Mouse (Mus musculus) stomach, embryonic 14.5 days (tissue): ENCODE measurements around the gene Tmem59l. TPM values are rescaled to one million over a fixed set of nuclear protein-coding genes. Genes with fewer than 3 reads are reported as not detected.

ENCODE experiments used
- ATAC-seq: fragments of 200-750 bp; cut with Nextera tagmentation; 2 replicates; pipeline ENCODE4 v1.8.0; 2017; ENCODE audit warnings: low read depth, moderate TSS enrichment; ENCODE audit not compliant: insufficient number of reproducible peaks, insufficient read depth, low FRiP score
- H3K27ac ChIP-seq: fragments of 300-500 bp; sonication (generic); 2 replicates; pipeline ENCODE4 v1.5.1; 2014; ENCODE audit warnings: mild to moderate bottlenecking, low read length, moderate library complexity, mixed read lengths
- H3K27me3 ChIP-seq: fragments of 300-500 bp; sonication (generic); 2 replicates; pipeline ENCODE4 v1.6.1; 2014; ENCODE audit warnings: low read length, control low read depth, mixed read lengths; ENCODE audit not compliant: control insufficient read depth, insufficient read depth
- H3K36me3 ChIP-seq: fragments of 300-500 bp; sonication (generic); 2 replicates; pipeline ENCODE4 v1.6.1; 2014; ENCODE audit warnings: mild to moderate bottlenecking, control low read depth, low read length, moderate library complexity, mixed read lengths; ENCODE audit not compliant: control insufficient read depth, insufficient read depth
- H3K4me1 ChIP-seq: fragments of 300-500 bp; sonication (generic); 2 replicates; pipeline ENCODE4 v1.6.1; 2014; ENCODE audit warnings: low read length, control low read depth, mixed read lengths; ENCODE audit not compliant: control insufficient read depth, insufficient read depth
- H3K4me2 ChIP-seq: fragments of 300-500 bp; sonication (generic); replicated peaks from 2 replicates; pipeline ENCODE4 v1.6.1; 2014; ENCODE audit warnings: low read depth, low read length, control low read depth
- H3K4me3 ChIP-seq: fragments of 300-500 bp; sonication (generic); 2 replicates; pipeline ENCODE4 v1.5.1; 2014; ENCODE audit warnings: low read depth, low read length, control low read depth
- H3K9ac ChIP-seq: fragments of 300-500 bp; sonication (generic); replicated peaks from 2 replicates; pipeline ENCODE4 v1.6.1; 2014; ENCODE audit warnings: low read depth, mild to moderate bottlenecking, control low read depth, low read length, moderate library complexity, mixed read lengths
- H3K9me3 ChIP-seq: fragments of 300-500 bp; sonication (generic); 2 replicates; pipeline ENCODE4 v1.6.1; 2016; ENCODE audit warnings: low read depth, low read length, control low read depth; ENCODE audit not compliant: control insufficient read depth
- WGBS: fragments of 180-500 bp; shearing (Covaris S2); extraction: QIAGEN DNeasy Blood & Tissue Kit; methylation state at CpG from one replicate; pipeline ENCODE4 v1.1.7; 2014; 5-methylcytosine and 5-hydroxymethylcytosine counted together
- polyA plus RNA-seq: library from polyadenylated mRNA; unstranded; fragments of >200 nt; fragmentation: Nextera tagmentation; extraction: Ambion mirVana; gene quantifications from 2 replicates; pipeline ENCODE4 v1.2.1, GENCODE M21; 2014

The Tmem59l gene
- polyA plus RNA-seq, 1 experiment from 2014 or later, result 6.4 TPM

DNA sequence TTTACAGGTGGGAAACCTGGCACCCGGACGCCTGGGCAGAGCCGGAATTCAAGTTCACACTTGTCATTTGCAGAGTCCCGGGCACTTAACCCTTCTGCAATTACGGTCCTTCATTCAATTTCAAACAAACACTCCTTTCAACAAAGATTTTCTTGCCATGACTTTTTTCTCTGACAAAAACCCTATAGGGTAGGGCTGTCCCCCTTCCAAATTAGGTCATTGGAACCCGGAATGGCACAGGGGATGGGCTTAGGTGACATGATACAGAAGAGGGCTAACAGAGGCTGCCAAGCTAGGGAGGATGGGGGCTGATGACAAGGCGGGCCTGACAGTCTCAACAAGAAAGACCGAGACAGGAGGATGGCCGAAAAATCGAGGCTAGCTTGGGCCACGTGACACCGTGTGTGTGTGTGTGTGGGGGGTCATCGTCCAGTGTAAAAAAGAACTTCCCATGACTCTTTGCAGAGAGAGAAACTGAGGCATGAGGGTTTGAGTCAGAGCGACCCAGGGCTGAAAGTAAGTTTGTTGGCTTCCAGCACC, 1.8 kb upstream of the Tmem59l start:
- peaks cover 30% of the 10 kb centered on the region for H3K4me1 ChIP-seq
- peak overlapping the region; percentile 26 for H3K4me3 ChIP-seq
- H3K27ac ChIP-seq, result no peak overlapping the region
- no peak for ATAC-seq
- H3K4me2 ChIP-seq, result peak overlapping the region; percentile 51
- no peak overlapping the region for H3K9ac ChIP-seq
- WGBS, result 3% methylated on average over 14 of the region's 14 CpGs
- peaks cover 84% of the 10 kb centered on the region for H3K27me3 ChIP-seq
- no peaks in the 10 kb centered on the region for H3K36me3 ChIP-seq
- H3K9me3 ChIP-seq, result no peaks in the 10 kb centered on the region

DNA sequence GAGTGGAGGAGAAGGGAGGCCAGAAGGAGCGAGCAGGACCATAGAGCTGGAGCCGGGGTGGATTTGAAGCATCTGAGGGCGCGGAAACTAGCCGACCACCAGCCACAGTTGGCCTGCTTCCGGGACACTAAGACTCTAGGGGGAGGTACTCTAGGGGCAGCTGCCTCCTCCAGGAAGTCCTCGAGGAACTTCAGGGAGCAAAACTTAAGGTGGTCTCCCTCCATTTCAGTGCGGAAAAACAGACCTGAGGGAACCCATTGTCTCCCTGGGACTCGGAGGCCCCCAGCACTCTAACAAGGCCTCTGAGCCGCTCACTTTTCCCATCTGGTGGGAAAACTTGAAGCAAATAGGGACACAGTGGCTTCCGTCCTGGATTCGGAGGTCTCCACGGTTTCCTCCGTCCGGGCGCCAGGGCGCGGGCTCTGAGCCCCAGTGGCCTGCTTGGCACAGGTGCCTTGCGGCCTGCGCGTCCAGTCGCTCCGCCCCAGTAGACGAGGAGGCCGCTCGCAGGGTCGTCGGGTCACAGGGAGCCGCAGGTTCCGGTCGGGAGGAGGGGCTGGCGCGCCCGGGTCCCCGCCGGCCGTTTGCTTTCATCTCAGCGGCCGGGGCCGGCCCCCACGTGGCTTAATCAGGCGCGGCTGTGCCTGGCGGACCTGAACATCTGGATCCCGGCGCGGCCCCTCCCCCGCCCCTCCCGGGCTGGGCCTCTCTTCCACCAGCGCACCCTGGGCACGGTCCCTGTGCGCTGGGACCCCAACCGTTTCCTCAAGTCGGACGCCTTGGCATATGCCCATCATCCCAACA, 1.0 kb upstream of the Tmem59l start:
- peak overlapping the region; percentile 26 for H3K4me3 ChIP-seq
- H3K27ac ChIP-seq, result no peak overlapping the region
- 4% methylated on average over 55 of the region's 55 CpGs for WGBS
- H3K27me3 ChIP-seq, result peaks cover 76% of the 10 kb centered on the region
- peak; percentile 16; the same call in 1 of the 2 replicates for ATAC-seq
- H3K36me3 ChIP-seq, result no peaks in the 10 kb centered on the region
- no peak overlapping the region for H3K9ac ChIP-seq
- H3K4me2 ChIP-seq, result peak overlapping the region; percentile 46
- H3K4me1 ChIP-seq, result peaks cover 25% of the 10 kb centered on the region
- no peaks in the 10 kb centered on the region for H3K9me3 ChIP-seq

DNA sequence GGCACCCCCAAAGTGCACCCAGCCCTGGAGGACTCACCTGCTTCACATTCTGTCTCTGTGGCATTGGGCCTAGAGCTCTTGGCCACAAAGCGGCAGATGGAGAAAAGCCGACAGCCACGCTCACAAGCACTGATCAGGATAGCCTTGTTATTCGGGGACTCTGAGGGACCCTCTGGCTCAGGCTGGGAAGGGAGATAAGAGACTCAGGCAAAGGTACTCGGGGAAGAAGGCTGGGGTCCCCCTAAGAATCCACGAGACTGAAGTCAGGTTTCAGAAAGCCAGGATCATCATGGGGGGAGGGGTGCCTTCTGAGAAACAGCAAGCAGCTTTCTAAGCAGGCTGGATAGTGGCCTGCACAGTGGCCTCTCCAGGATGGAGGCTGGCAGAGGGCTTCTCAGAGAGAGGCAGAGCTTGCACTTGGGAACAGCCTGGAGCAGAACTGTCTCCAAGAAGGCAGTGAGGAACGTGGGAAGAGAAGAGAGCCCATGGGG, 922 bp downstream of the Tmem59l start:
- no peak overlapping the region for H3K27ac ChIP-seq
- no peak overlapping the region for H3K4me2 ChIP-seq
- H3K4me1 ChIP-seq, result peaks cover 18% of the 10 kb centered on the region
- 54% methylated on average over 7 of the region's 7 CpGs for WGBS
- no peaks in the 10 kb centered on the region for H3K9me3 ChIP-seq
- peaks cover 57% of the 10 kb centered on the region for H3K27me3 ChIP-seq
- no peak for ATAC-seq
- no peak overlapping the region for H3K4me3 ChIP-seq
- H3K36me3 ChIP-seq, result no peaks in the 10 kb centered on the region
- no peak overlapping the region for H3K9ac ChIP-seq

DNA sequence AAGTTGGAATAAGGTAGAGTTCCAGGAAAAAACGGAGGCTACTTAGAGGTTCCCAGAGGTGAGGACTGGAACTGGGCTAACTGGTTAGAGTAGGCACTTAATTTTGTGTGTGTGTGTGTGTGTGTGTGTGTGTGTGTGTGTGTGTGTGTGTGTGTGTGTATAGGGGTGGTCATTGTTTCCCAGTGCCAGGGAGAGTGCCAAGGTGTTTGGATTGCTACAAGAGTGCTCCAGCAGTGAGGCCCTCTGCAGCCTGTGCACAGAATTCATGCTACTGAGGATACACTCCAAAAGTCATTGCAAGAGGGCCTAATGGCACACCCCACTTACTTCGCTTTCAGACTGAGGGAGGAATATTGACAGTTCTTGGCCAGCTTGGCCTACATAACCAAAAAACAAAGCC, 4.2 kb downstream of the Tmem59l start:
- no peak for ATAC-seq
- 56% methylated on average over 2 of the region's 2 CpGs for WGBS

DNA sequence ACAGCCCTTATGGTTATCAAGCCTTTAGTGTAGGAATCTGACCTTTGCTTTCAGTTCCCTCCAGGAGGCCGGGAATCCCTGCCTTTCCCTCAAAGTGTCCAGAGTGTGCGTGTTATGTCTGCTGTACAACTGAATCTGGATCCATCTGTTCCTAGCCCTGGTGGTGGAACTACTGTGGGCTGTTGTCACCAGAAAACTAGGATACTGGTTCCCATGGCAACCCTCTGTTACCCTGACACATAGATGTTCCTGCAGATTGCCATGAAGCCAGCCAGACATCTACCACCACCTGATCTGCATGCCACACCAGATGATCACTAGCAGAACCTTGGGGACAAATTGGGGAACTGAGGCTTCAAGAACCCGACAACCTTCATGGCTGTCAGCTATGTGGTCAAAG, 5.2 kb downstream of the Tmem59l start:
- no peak for ATAC-seq
- Histone ChIP-seq H3K9ac (no peak overlapping the region), H3K4me2 (no peak overlapping the region), H3K4me1 (0 out of 2 replicates have a peak, but pooled peaks cover 6% of the 10 kb centered on the region), H3K9me3 (no peaks in the 10 kb centered on the region), H3K27ac (no peak overlapping the region), H3K4me3 (no peak overlapping the region), H3K36me3 (no peaks in the 10 kb centered on the region), H3K27me3 (peaks cover 18% of the 10 kb centered on the region)
- WGBS, result 68% methylated on average over 3 of the region's 3 CpGs

More for the DNA sequence above, 4.2 kb downstream of the Tmem59l start:
- Histone ChIP-seq H3K36me3 (no peaks in the 10 kb centered on the region), H3K27ac (no peak overlapping the region), H3K4me2 (no peak overlapping the region), H3K4me3 (no peak overlapping the region), H3K27me3 (peaks cover 25% of the 10 kb centered on the region), H3K4me1 (no peaks in the 10 kb centered on the region; the same call in 1 of the 2 replicates), H3K9ac (no peak overlapping the region), H3K9me3 (no peaks in the 10 kb centered on the region)

DNA sequence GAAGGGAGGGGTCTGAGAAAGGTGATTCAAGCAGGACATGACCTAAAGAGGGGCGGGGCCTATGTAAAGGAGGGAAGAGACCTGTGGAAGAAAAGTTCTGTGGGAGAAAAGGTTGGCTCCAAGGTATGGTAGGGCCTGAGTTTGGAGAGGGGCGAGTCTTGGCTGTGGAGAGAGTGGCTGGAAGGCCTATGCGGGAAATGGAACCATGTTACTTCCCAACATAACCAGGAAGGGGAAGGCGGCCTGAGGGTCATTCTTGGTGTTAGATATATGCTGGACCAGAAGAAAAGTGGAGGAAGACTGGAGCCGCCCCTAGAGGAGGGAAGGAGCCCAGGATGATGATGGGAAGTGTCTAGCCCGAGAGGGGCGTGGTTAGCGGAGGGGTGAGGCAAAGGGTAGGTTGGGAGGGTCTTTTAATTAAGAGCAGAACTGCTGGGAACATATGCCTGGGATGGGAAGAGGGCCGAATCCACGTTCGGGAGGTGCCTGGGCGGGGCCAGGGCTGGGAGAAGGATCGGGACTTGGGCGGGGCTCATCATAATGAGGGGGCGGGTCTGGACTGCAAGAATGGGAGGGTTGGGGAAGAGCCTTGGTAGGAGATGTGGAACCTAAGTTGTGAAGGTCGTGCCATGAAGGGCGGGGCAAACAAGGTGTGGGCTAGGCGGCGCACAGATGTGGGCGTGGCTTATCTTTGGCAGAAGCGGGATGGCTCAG, 9.7 kb downstream of the Tmem59l start:
- Histone ChIP-seq H3K36me3 (no peaks in the 10 kb centered on the region), H3K27me3 (no peaks in the 10 kb centered on the region), H3K9ac (no peak overlapping the region), H3K4me3 (peak overlapping the region; percentile 92), H3K9me3 (no peaks in the 10 kb centered on the region), H3K4me2 (peak overlapping the region; percentile 95), H3K27ac (peak overlapping the region; percentile 7; the same call in 1 of the 2 replicates), H3K4me1 (peaks cover 14% of the 10 kb centered on the region; the same call in 1 of the 2 replicates)
- 3% methylated on average over 21 of the region's 21 CpGs for WGBS
- ATAC-seq, result peak; percentile 43

DNA sequence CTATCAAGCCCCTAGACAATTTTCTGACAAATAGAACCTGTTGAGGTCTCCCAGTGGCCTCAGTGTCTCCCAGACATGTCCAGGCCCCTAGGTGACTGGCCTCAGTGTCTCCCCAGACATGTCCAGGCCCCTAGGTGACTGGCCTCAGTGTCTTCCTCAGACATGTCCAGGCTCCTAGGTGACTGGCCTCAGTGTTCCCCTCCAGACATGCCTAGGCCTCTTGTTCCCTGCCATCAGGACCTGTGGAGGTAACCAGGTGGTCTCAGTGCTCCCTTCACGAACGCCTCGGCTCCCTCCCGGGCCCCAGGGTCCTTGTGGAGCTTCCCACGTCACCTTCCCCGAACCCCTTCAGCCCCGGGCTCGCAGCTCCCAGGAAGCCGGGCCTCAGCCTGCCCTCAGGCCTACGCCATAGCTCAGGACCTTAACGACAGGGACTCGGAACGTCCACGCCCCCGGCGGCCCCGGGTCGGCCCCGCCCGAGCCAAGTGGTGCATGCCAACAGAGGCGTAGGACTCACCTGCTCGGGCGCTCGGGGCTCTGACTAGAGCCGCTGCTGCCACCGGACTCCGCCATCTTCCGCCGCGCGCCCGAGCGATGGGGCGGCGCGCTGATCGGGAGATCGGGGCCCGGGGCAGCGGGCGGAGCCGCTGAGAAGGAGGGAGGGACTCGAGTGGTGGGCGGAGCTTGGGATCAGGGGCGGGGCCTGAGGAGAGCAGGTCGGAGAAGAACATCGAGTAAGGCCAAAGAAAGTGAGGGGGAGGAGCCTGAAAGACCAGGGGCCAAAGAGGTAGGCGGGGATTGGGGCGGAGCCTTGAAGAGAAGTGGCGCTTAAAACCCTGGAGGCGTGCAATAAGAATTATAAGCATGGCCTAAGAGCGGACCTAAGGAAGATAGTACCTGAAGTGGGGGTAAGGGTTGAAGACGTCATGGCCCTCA, 10.6 kb downstream of the Tmem59l start, which contains the start of gene Klhl26:
Klhl26 (minus strand) TSS at position 636 of the 936 bp plus-strand sequence.
- Histone ChIP-seq H3K4me3 (peak within 1 kb of the TSS; percentile 92), H3K4me2 (peak within 1 kb of the TSS; percentile 95), H3K27ac (peak within 1 kb of the TSS; percentile 44; the same call in 1 of the 2 replicates), H3K36me3 (no peaks in the 10 kb centered on the region), H3K9me3 (no peaks in the 10 kb centered on the region), H3K9ac (peak within 1 kb of the TSS; percentile 92), H3K4me1 (peaks cover 14% of the 10 kb centered on the region; the same call in 1 of the 2 replicates), H3K27me3 (no peaks in the 10 kb centered on the region)
- WGBS, result under 1% methylated on average over 53 of the region's 53 CpGs
- peak; percentile 90 for ATAC-seq
